Mouse (Mus musculus): Measurements from ENCODE around the gene Acot12. TPM values are rescaled to one million over a fixed set of nuclear protein-coding genes. Genes with fewer than 3 reads are reported as not detected.

Acot12 gene
- polyA plus RNA-seq, 1 experiment from 2014 or later, result not detected

DNA sequence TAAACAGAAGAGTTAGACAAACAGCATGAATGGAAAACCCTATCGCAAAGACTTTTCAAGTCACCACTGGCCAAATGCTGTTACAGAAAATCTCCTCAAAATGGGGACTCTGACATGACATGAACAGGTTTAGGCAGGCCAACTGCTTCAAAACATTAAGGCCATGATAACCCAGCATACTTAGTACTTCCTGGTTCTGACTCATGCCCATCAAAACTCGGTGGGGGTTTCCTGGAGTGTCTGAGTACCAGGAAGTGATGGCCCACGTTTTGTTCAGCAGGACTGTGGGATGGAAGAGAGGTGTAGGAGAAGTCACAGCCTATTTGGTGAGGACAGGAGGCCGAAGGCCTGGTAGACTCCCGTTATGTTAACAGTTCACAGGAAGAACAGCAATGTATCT lies 60.4 kb downstream of the Acot12 start:
- H3K27me3 ChIP-seq, result no peaks in the 10 kb centered on the region
- 91% methylated on average over 5 of the region's 5 CpGs for WGBS
- H3K4me1 ChIP-seq, result 0 out of 2 replicates have a peak, but pooled peaks cover 4% of the 10 kb centered on the region
- no peaks in the 10 kb centered on the region for H3K9me3 ChIP-seq
- H3K27ac ChIP-seq, result no peak overlapping the region
- H3K4me2 ChIP-seq (replicated peaks), result no peak overlapping the region
- H3K9ac ChIP-seq, result no peak overlapping the region
- no peak for ATAC-seq (ENCODE audit: low FRiP score, low read depth)
- H3K4me3 ChIP-seq, result no peak overlapping the region
- peaks cover 66% of the 10 kb centered on the region for H3K36me3 ChIP-seq

DNA sequence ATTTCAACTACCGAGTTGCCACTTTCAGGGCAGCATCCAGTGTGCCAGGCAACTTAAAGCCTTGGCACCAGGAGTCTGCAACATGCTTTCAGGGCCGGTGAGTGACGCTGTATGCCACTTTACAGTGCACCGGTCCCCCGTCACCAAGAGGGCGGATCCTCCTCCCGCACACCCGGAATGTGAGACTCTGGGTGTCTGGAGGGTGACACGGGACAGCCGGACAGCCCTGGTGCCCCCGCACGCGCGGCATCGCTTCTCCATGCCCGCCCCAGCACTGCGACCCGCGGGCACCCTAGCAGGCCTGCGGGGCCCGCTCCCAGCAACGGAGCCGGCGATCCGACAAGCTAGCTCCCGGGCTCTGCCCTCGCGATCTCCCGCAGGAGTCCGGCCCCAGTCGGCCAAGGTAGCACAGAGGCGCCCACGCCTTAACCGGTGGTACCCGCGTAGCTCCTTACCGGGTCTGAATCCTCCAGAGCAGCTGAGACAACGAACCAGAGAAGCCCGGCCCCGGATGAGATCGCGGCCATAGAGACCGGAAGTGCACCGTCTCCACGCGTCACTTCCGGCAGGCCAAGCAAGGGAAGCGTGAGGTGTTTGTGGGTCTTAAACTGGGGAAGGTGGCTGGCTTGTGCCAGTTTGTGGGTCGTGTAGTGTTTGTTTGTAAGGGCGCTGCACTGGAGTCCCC lies 66.0 kb downstream of the Acot12 start, which contains the start of gene Zcchc9:
TSS of gene Zcchc9 (minus strand) at position 551 of the 685 bp plus-strand sequence.
- WGBS, result under 1% methylated on average over 50 of the region's 50 CpGs
- peak within 1 kb of the TSS; percentile 90 for H3K4me3 ChIP-seq
- peak within 1 kb of the TSS; percentile 94 for H3K27ac ChIP-seq
- peaks cover 9% of the 10 kb centered on the region for H3K4me1 ChIP-seq
- peak within 1 kb of the TSS; percentile 64 for H3K4me2 ChIP-seq (replicated peaks)
- no peaks in the 10 kb centered on the region for H3K9me3 ChIP-seq
- no peaks in the 10 kb centered on the region for H3K27me3 ChIP-seq
- H3K36me3 ChIP-seq, result peaks cover 16% of the 10 kb centered on the region
- H3K9ac ChIP-seq, result peak within 1 kb of the TSS; percentile 96
- ATAC-seq (ENCODE audit: low FRiP score, low read depth), result peak; percentile 98

DNA sequence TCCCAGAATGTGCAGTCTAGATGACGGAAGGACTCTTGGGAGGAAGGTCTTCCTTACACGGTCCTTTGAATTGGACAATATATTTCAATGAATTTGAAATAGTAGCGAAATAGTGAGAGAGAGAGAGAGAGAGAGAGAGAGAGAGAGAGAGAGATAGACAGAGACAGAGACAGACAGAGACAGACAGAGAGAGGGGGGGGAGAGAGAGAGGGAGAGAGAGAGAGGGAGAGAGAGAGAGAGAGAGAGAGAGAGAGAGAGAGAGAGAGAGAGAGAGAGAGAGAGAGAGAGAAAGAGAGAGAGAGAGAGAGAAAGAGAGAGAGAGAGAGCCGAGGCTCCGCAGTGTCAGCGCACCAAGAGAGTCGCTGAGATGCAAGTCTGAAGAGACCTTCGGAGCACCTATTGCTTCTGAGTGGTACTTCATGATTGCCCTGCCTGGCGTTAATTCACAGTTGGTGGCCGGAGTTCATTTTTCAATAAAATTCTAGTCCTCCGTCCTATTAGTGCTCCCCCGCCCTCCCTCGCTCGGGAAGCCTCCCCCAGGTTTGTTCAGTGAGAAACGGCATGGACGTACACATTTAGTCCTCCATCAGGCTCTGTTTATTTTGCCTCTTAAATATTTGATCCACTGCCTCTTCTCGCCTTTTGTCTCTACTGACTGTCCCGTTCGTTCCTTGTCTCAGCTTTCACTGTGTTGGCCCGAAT lies 66.7 kb downstream of the Acot12 start:
- peak overlapping the region; percentile 90 for H3K4me3 ChIP-seq
- WGBS, result 34% methylated on average over 20 of the region's 20 CpGs
- H3K27ac ChIP-seq, result peak overlapping the region; percentile 94
- H3K4me1 ChIP-seq, result peaks cover 9% of the 10 kb centered on the region
- peak overlapping the region; percentile 96 for H3K9ac ChIP-seq
- H3K36me3 ChIP-seq, result peaks cover 16% of the 10 kb centered on the region
- ATAC-seq (ENCODE audit: low FRiP score, low read depth), result no peak
- peak overlapping the region; percentile 64 for H3K4me2 ChIP-seq (replicated peaks)
- no peaks in the 10 kb centered on the region for H3K27me3 ChIP-seq
- no peaks in the 10 kb centered on the region for H3K9me3 ChIP-seq

DNA sequence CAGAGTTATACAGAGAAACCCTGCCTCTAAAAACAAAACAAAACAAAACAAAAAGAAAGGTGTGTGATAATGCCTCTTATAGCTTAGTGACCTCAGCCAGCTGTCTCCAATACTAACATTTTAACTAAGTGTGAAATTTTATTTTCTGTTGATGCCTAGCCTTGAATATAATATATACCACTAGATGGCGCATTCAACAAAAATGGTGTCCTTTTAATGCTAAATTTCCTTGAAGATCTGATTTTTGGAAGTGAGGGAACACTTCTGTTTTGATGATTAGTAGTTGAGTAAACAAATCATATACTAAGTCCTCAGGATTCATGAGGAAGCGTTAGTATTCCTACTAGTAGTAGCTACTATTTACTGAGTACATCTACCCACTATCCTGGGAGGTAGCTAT lies 68.2 kb downstream of the Acot12 start:
- Histone ChIP-seq H3K4me3 (no peak overlapping the region), H3K36me3 (peaks cover 12% of the 10 kb centered on the region), H3K27ac (no peak overlapping the region), H3K9me3 (peaks cover 7% of the 10 kb centered on the region; the same call in 1 of the 2 replicates), H3K9ac (no peak overlapping the region), H3K4me2 (replicated peaks) (no peak overlapping the region), H3K4me1 (peaks cover 9% of the 10 kb centered on the region), H3K27me3 (no peaks in the 10 kb centered on the region)
- ATAC-seq (ENCODE audit: low FRiP score, low read depth), result no peak
- 42% methylated on average over 2 of the region's 2 CpGs for WGBS

DNA sequence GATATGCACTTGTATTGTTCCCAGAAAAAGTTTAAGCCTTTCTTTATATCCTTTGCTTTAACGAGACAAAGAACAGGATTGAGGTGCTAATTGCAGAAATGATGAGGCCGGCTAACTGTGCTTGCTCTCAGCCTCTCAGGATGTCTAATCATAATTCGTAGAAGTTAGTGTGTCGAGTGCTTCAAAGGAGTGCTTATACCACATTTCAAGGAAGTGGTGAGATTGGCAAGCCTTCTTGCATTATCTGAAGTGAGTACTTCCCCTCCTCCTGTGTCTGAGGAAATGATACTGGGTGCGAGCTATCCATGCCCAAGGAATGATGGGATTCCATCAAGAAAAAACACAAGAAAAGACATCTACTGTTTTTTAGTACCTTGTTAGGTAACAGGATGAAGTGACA lies 73.4 kb downstream of the Acot12 start:
- 90% methylated on average over 5 of the region's 5 CpGs for WGBS
- no peak overlapping the region for H3K27ac ChIP-seq
- no peak overlapping the region for H3K4me3 ChIP-seq
- no peak overlapping the region for H3K9ac ChIP-seq
- H3K9me3 ChIP-seq, result peaks cover 7% of the 10 kb centered on the region; the same call in 1 of the 2 replicates
- no peak for ATAC-seq (ENCODE audit: low FRiP score, low read depth)
- H3K4me1 ChIP-seq, result no peaks in the 10 kb centered on the region
- H3K27me3 ChIP-seq, result no peaks in the 10 kb centered on the region
- no peak overlapping the region for H3K4me2 ChIP-seq (replicated peaks)
- no peaks in the 10 kb centered on the region for H3K36me3 ChIP-seq

DNA sequence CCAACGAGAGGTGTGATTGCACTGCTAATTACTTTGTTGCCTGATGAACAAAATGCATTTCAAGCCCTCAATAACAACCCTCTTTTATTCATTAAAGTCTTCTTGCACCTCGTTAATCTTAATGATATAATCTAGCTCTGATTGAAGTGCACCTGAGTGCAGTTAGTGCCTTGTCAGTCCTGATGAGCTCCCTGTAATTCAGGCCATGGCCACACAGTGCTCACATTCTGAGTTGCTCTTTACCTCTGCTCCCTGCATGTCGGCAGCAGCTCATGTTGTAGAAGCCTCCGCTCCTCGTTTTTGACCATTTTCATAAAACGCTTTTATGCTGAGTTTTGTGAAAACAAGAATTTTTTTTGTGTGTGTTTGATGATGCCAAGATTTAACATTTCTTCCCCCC lies 82.4 kb downstream of the Acot12 start:
- 29% methylated on average over 6 of the region's 6 CpGs for WGBS
- Histone ChIP-seq H3K9ac (no peak overlapping the region), H3K27ac (no peak overlapping the region; the same call in 1 of the 2 replicates), H3K4me1 (peaks cover 11% of the 10 kb centered on the region), H3K9me3 (no peaks in the 10 kb centered on the region), H3K4me3 (no peak overlapping the region), H3K4me2 (replicated peaks) (0 out of 2 replicates have a peak overlapping the region, but pooled peaks have one; percentile 3), H3K36me3 (no peaks in the 10 kb centered on the region), H3K27me3 (no peaks in the 10 kb centered on the region)
- no peak for ATAC-seq (ENCODE audit: low FRiP score, low read depth)

DNA sequence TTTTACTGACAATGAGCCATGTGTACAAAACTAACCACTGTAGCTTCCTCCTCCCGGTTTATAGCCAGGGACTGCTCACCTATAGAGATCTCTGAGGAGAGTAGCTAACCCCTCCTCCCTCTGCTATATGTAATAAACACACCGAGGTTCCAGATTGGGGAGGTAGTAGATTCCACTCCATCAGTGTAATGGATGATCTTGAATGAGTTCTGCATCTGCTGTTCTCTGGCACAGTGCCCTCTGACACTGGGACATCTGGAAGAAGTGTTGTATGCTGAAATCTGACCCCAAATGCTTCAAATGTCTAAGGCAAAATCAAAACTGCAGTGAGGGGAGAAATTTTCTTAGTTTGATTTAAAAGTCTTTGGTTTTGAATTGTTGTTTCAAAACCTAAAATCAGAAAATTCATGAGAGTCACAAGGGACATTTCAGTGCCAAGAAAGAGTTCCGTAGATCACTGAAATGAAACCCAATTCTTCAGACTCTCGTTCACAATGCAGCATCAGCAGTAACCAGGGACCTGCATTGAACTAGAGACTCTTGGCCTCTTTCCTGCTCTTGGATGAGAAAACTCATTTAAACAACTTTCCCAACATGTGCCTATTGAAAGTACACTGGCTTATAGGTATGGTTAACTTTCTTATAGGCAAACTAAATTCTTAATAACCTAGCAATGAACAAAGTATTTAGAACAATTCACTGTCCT lies 83.7 kb downstream of the Acot12 start:
- Histone ChIP-seq H3K9me3 (no peaks in the 10 kb centered on the region), H3K9ac (no peak overlapping the region), H3K27ac (0 out of 2 replicates have a peak overlapping the region, but pooled peaks have one; percentile 11), H3K4me3 (no peak overlapping the region), H3K27me3 (no peaks in the 10 kb centered on the region), H3K4me2 (replicated peaks) (no peak overlapping the region), H3K36me3 (no peaks in the 10 kb centered on the region), H3K4me1 (peaks cover 11% of the 10 kb centered on the region)
- ATAC-seq (ENCODE audit: low FRiP score, low read depth), result peak; percentile 95
- 39% methylated on average over 4 of the region's 4 CpGs for WGBS

DNA sequence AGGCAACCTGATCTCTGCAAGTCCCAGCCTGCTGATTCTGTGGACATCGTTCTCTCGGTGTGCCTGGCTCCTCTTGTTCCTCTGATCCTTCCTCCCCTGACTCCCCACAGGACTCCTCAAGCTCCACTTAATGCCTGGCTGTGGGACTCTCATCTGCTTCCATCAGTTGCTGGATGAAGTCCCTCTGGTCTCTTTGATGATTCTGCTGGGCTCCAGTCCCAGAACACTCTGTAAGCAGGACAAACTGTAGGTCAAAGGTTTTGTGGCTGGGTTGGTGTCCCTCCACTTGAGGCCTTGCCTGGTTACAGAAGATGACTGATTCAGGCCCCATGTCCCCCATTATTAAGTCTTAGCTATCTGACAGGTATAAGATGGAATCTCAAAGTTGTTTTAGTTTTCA lies 84.8 kb downstream of the Acot12 start:
- H3K9ac ChIP-seq, result no peak overlapping the region
- 0 out of 2 replicates have a peak overlapping the region, but pooled peaks have one; percentile 58 for H3K27ac ChIP-seq
- H3K9me3 ChIP-seq, result no peaks in the 10 kb centered on the region
- ATAC-seq (ENCODE audit: low FRiP score, low read depth), result no peak
- no peak overlapping the region for H3K4me2 ChIP-seq (replicated peaks)
- 68% methylated on average over 2 of the region's 2 CpGs for WGBS
- H3K36me3 ChIP-seq, result no peaks in the 10 kb centered on the region
- peaks cover 11% of the 10 kb centered on the region for H3K4me1 ChIP-seq
- H3K27me3 ChIP-seq, result no peaks in the 10 kb centered on the region
- no peak overlapping the region for H3K4me3 ChIP-seq

DNA sequence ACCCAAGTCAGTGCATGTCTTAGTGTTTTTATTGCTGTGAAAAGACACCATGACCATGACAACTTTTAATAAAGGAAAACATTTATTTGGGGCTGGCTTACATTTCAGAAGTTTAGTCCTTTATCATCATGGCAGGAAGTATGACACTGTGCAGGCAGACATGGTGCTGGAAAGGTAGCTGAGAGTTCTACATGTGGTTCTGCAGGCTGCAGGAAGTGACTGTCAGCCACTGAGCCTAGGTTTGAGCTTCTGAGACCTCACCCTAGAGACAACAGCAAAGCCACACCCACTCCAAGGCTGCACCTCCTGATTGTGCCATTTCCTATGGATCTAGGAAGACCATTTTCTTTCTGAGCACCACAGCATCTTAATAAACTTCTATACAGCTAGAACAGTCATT lies 86.6 kb downstream of the Acot12 start:
- no peak for ATAC-seq (ENCODE audit: low FRiP score, low read depth)
- Histone ChIP-seq H3K36me3 (no peaks in the 10 kb centered on the region), H3K4me3 (no peak overlapping the region), H3K4me1 (peaks cover 11% of the 10 kb centered on the region), H3K4me2 (replicated peaks) (no peak overlapping the region), H3K27me3 (no peaks in the 10 kb centered on the region), H3K9me3 (no peaks in the 10 kb centered on the region), H3K9ac (no peak overlapping the region), H3K27ac (no peak overlapping the region)

Small RNA genes within 50 kb of the gene (microRNA-seq; reads per million reads assigned to microRNA genes)
- not detected for gene Gm27656

Other genes with a start within 250 kb of the Acot12 start
- gene Zcchc9, start 66.2 kb downstream of the Acot12 start, polyA plus RNA-seq (2015; fragmentation: Nextera tagmentation; extraction: Ambion mirVana), result 36.1 and 38.5 TPM in 2 replicates
- gene Ckmt2, start 135.4 kb downstream of the Acot12 start, polyA plus RNA-seq (2015; fragmentation: Nextera tagmentation; extraction: Ambion mirVana), result not detected in 2 replicates

Data from limb, embryonic 13.5 days (tissue).